Mouse (Mus musculus) urinary bladder, postnatal 14 days (tissue): ENCODE results near the gene Otud5.
"Not testable (repeated sequence)": the region's sequence is repeated elsewhere in the genome, so short reads cannot be mapped to it uniquely, and the experiment has no call there.

Source experiments
- DNase-seq: peaks from one replicate; pipeline ENCODE4 v3.0.0; 2021; ENCODE audit warnings: low spot score

Otud5 gene

GRCm38 (mm10) chrX:7841163-7842162 lies at the start of gene Otud5:
Otud5 (plus strand) TSS chrX:7841364.
- DNase-seq = peak; percentile 95

GRCm38 (mm10) chrX:7793361-7793760 lies 47.8 kb upstream of the Otud5 start:
- no peak for DNase-seq

- DNase-seq = peak; percentile 14
Observed at GRCm38 (mm10) chrX:7795016-7795415, 46.1 kb upstream of the Otud5 start.

- DNase-seq = no peak
Observed at GRCm38 (mm10) chrX:7797327-7797726, 43.8 kb upstream of the Otud5 start.

- DNase-seq = not testable (repeated sequence)
Observed at GRCm38 (mm10) chrX:7802157-7802556, 39.0 kb upstream of the Otud5 start.

GRCm38 (mm10) chrX:7815016-7815415 lies 26.1 kb upstream of the Otud5 start:
- peak; percentile 46 for DNase-seq

- DNase-seq = peak; percentile 17
Observed at GRCm38 (mm10) chrX:7821865-7822779, 19.0 kb upstream of the Otud5 start, which contains the start of gene Kcnd1. Kcnd1 (plus strand) TSS chrX:7822289.

GRCm38 (mm10) chrX:7837146-7837545 lies 4.0 kb upstream of the Otud5 start:
- no peak for DNase-seq

GRCm38 (mm10) chrX:7840842-7841162 lies 362 bp upstream of the Otud5 start:
- DNase-seq = no peak

- DNase-seq = peak; percentile 3
Observed at GRCm38 (mm10) chrX:7842318-7842717, 1.2 kb downstream of the Otud5 start.

- DNase-seq = no peak
Observed at GRCm38 (mm10) chrX:7847845-7848244, 6.7 kb downstream of the Otud5 start.

- DNase-seq = no peak
Observed at GRCm38 (mm10) chrX:7854578-7854977, 13.4 kb downstream of the Otud5 start.

- no peak for DNase-seq
Observed at GRCm38 (mm10) chrX:7859191-7859753, 18.1 kb downstream of the Otud5 start.

- no peak for DNase-seq
Observed at GRCm38 (mm10) chrX:7863181-7863580, 22.0 kb downstream of the Otud5 start.

GRCm38 (mm10) chrX:7864551-7864950 lies 23.4 kb downstream of the Otud5 start:
- no peak for DNase-seq

- DNase-seq = no peak
Observed at GRCm38 (mm10) chrX:7865343-7865742, 24.2 kb downstream of the Otud5 start.

GRCm38 (mm10) chrX:7865786-7866185 lies 24.6 kb downstream of the Otud5 start:
- DNase-seq = no peak

- no peak for DNase-seq
Observed at GRCm38 (mm10) chrX:7867141-7867540, 26.0 kb downstream of the Otud5 start.

GRCm38 (mm10) chrX:7868506-7868905 lies 27.3 kb downstream of the Otud5 start:
- DNase-seq = no peak

- DNase-seq = no peak
Observed at GRCm38 (mm10) chrX:7869826-7870225, 28.7 kb downstream of the Otud5 start.

- DNase-seq = peak; percentile 81
Observed at GRCm38 (mm10) chrX:7878007-7878419, 36.8 kb downstream of the Otud5 start, which contains the start of gene Pim2. Pim2 (plus strand) TSS chrX:7878262.

GRCm38 (mm10) chrX:7878495-7878894 lies 37.3 kb downstream of the Otud5 start:
- DNase-seq = peak; percentile 4
